Mouse (Mus musculus) hindbrain, embryonic 10.5 days (tissue): ENCODE data around the gene Ddx58. TPM values are rescaled to one million over a fixed set of nuclear protein-coding genes. Genes with fewer than 3 reads are reported as not detected.

Source experiments
- DNase-seq: peaks from one replicate; pipeline ENCODE4 v3.0.0-alpha.2; 2017; ENCODE audit warnings: low spot score
- H3K27ac ChIP-seq: fragments of 300-500 bp; sonication (generic); 2 replicates; pipeline ENCODE4 v1.5.1; 2016; ENCODE audit warnings: mild to moderate bottlenecking, moderate library complexity
- H3K27me3 ChIP-seq: fragments of 300-500 bp; sonication (generic); 2 replicates; pipeline ENCODE4 v1.6.1; 2016; ENCODE audit warnings: mild to moderate bottlenecking; ENCODE audit not compliant: poor library complexity, insufficient read depth, severe bottlenecking
- H3K36me3 ChIP-seq: fragments of 300-500 bp; sonication (generic); 2 replicates; pipeline ENCODE4 v1.6.1; 2016; ENCODE audit warnings: mild to moderate bottlenecking, moderate library complexity
- H3K4me1 ChIP-seq: fragments of 300-500 bp; sonication (generic); replicated peaks from 2 replicates; pipeline ENCODE4 v1.6.1; 2016; ENCODE audit warnings: mild to moderate bottlenecking
- H3K4me3 ChIP-seq: fragments of 300-500 bp; sonication (generic); 2 replicates; pipeline ENCODE4 v1.5.1; 2016; ENCODE audit warnings: mild to moderate bottlenecking, moderate library complexity
- H3K9me3 ChIP-seq: fragments of 300-500 bp; sonication (generic); 2 replicates; pipeline ENCODE4 v1.6.1; 2016; ENCODE audit warnings: mild to moderate bottlenecking, moderate library complexity
- WGBS: fragments of 180-500 bp; shearing (Covaris S2); methylation state at CpG from one replicate; pipeline ENCODE4 v1.1.7; 2016; 5-methylcytosine and 5-hydroxymethylcytosine counted together
- polyA plus RNA-seq: library from polyadenylated mRNA; unstranded; fragments of >200 nt; fragmentation: Nextera tagmentation; extraction: Ambion mirVana; gene quantifications from 2 replicates; pipeline ENCODE4 v1.2.1, GENCODE M21; 2016

The Ddx58 gene
- polyA plus RNA-seq, 1 experiment from 2014 or later, result 4.2 TPM

- Histone ChIP-seq H3K4me3 (no peak overlapping the region), H3K27ac (no peak overlapping the region), H3K4me1 (no peaks in the 10 kb centered on the region), H3K27me3 (no peaks in the 10 kb centered on the region), H3K36me3 (peaks cover 15% of the 10 kb centered on the region), H3K9me3 (no peaks in the 10 kb centered on the region)
- DNase-seq, result no peak
- WGBS, result 93% methylated on average over 2 of the region's 2 CpGs
Observed at GRCm38 (mm10) chr4:40253766-40254165, 14.1 kb upstream of the Ddx58 start.

GRCm38 (mm10) chr4:40250984-40251383 lies 11.4 kb upstream of the Ddx58 start:
- no peak for DNase-seq
- H3K4me3 ChIP-seq, result no peak overlapping the region
- H3K9me3 ChIP-seq, result no peaks in the 10 kb centered on the region
- H3K27me3 ChIP-seq, result no peaks in the 10 kb centered on the region
- H3K27ac ChIP-seq, result no peak overlapping the region
- H3K36me3 ChIP-seq, result no peaks in the 10 kb centered on the region
- WGBS, result 93% methylated on average over 5 of the region's 5 CpGs
- H3K4me1 ChIP-seq, result no peaks in the 10 kb centered on the region

GRCm38 (mm10) chr4:40244035-40244434 lies 4.4 kb upstream of the Ddx58 start:
- Histone ChIP-seq H3K4me1 (peaks cover 12% of the 10 kb centered on the region), H3K9me3 (no peaks in the 10 kb centered on the region), H3K36me3 (no peaks in the 10 kb centered on the region), H3K27ac (no peak overlapping the region), H3K27me3 (no peaks in the 10 kb centered on the region), H3K4me3 (no peak overlapping the region)
- DNase-seq, result no peak
- 85% methylated on average over 8 of the region's 8 CpGs for WGBS

GRCm38 (mm10) chr4:40243006-40243405 lies 3.4 kb upstream of the Ddx58 start:
- no peak for DNase-seq
- H3K36me3 ChIP-seq, result no peaks in the 10 kb centered on the region
- H3K27me3 ChIP-seq, result no peaks in the 10 kb centered on the region
- H3K9me3 ChIP-seq, result no peaks in the 10 kb centered on the region
- WGBS, result 82% methylated on average over 4 of the region's 4 CpGs
- H3K4me3 ChIP-seq, result no peak overlapping the region
- peaks cover 20% of the 10 kb centered on the region for H3K4me1 ChIP-seq
- no peak overlapping the region for H3K27ac ChIP-seq

- no peaks in the 10 kb centered on the region for H3K27me3 ChIP-seq
- H3K9me3 ChIP-seq, result no peaks in the 10 kb centered on the region
- 58% methylated on average over 6 of the region's 6 CpGs for WGBS
- no peak for DNase-seq
- no peak overlapping the region for H3K4me3 ChIP-seq
- H3K27ac ChIP-seq, result no peak overlapping the region
- H3K36me3 ChIP-seq, result no peaks in the 10 kb centered on the region
- H3K4me1 ChIP-seq, result peaks cover 20% of the 10 kb centered on the region
Observed at GRCm38 (mm10) chr4:40241928-40242327, 2.3 kb upstream of the Ddx58 start.

- no peak for DNase-seq
- H3K9me3 ChIP-seq, result no peaks in the 10 kb centered on the region
- WGBS, result 47% methylated on average over 5 of the region's 5 CpGs
Observed at GRCm38 (mm10) chr4:40240272-40240744, 680 bp upstream of the Ddx58 start.

GRCm38 (mm10) chr4:40238483-40239408 lies 882 bp downstream of the Ddx58 start:
- 4% methylated on average over 17 of the region's 17 CpGs for WGBS
- DNase-seq, result peak; percentile 20
- Histone ChIP-seq H3K36me3 (no peaks in the 10 kb centered on the region), H3K9me3 (no peaks in the 10 kb centered on the region), H3K27ac (peak overlapping the region; percentile 62), H3K27me3 (no peaks in the 10 kb centered on the region), H3K4me1 (peaks cover 20% of the 10 kb centered on the region), H3K4me3 (peak overlapping the region; percentile 60)

More at GRCm38 (mm10) chr4:40240272-40240744, 680 bp upstream of the Ddx58 start:
- H3K27me3 ChIP-seq, result no peaks in the 10 kb centered on the region
- H3K4me3 ChIP-seq, result peak overlapping the region; percentile 60
- no peaks in the 10 kb centered on the region for H3K36me3 ChIP-seq
- peaks cover 20% of the 10 kb centered on the region for H3K4me1 ChIP-seq
- peak overlapping the region; percentile 62; the same call in 1 of the 2 replicates for H3K27ac ChIP-seq

GRCm38 (mm10) chr4:40236829-40237228 lies 2.8 kb downstream of the Ddx58 start:
- Histone ChIP-seq H3K4me1 (peaks cover 20% of the 10 kb centered on the region), H3K27ac (no peak overlapping the region), H3K4me3 (no peak overlapping the region), H3K27me3 (no peaks in the 10 kb centered on the region), H3K36me3 (no peaks in the 10 kb centered on the region), H3K9me3 (no peaks in the 10 kb centered on the region)
- no peak for DNase-seq
- 90% methylated on average over 4 of the region's 4 CpGs for WGBS

GRCm38 (mm10) chr4:40234256-40234655 lies 5.4 kb downstream of the Ddx58 start:
- Histone ChIP-seq H3K4me3 (no peak overlapping the region), H3K36me3 (no peaks in the 10 kb centered on the region), H3K27ac (no peak overlapping the region), H3K27me3 (no peaks in the 10 kb centered on the region), H3K4me1 (peaks cover 10% of the 10 kb centered on the region), H3K9me3 (no peaks in the 10 kb centered on the region)
- WGBS, result 69% methylated on average over 5 of the region's 6 CpGs
- DNase-seq, result no peak

GRCm38 (mm10) chr4:40233062-40233664 lies 6.5 kb downstream of the Ddx58 start:
- H3K27ac ChIP-seq, result no peak overlapping the region
- DNase-seq, result no peak
- H3K9me3 ChIP-seq, result no peaks in the 10 kb centered on the region
- WGBS, result 95% methylated on average over 7 of the region's 7 CpGs
- no peaks in the 10 kb centered on the region for H3K4me1 ChIP-seq
- H3K27me3 ChIP-seq, result no peaks in the 10 kb centered on the region
- H3K36me3 ChIP-seq, result no peaks in the 10 kb centered on the region
- H3K4me3 ChIP-seq, result no peak overlapping the region

GRCm38 (mm10) chr4:40229723-40230122 lies 9.9 kb downstream of the Ddx58 start:
- Histone ChIP-seq H3K4me3 (no peak overlapping the region), H3K4me1 (no peaks in the 10 kb centered on the region), H3K36me3 (no peaks in the 10 kb centered on the region), H3K9me3 (no peaks in the 10 kb centered on the region), H3K27me3 (no peaks in the 10 kb centered on the region), H3K27ac (no peak overlapping the region)
- WGBS, result 92% methylated on average over 6 of the region's 6 CpGs
- DNase-seq, result no peak

GRCm38 (mm10) chr4:40227886-40228285 lies 11.7 kb downstream of the Ddx58 start:
- no peaks in the 10 kb centered on the region for H3K27me3 ChIP-seq
- no peak for DNase-seq

GRCm38 (mm10) chr4:40227131-40227530 lies 12.5 kb downstream of the Ddx58 start:
- WGBS, result 91% methylated on average over 11 of the region's 11 CpGs
- Histone ChIP-seq H3K4me3 (no peak overlapping the region), H3K9me3 (no peaks in the 10 kb centered on the region), H3K27me3 (no peaks in the 10 kb centered on the region), H3K36me3 (no peaks in the 10 kb centered on the region), H3K4me1 (no peaks in the 10 kb centered on the region), H3K27ac (no peak overlapping the region)
- no peak for DNase-seq

More at GRCm38 (mm10) chr4:40227886-40228285, 11.7 kb downstream of the Ddx58 start:
- Histone ChIP-seq H3K4me3 (no peak overlapping the region), H3K27ac (no peak overlapping the region), H3K4me1 (no peaks in the 10 kb centered on the region), H3K9me3 (no peaks in the 10 kb centered on the region), H3K36me3 (no peaks in the 10 kb centered on the region)
- WGBS, result 86% methylated on average over 7 of the region's 7 CpGs
